Mouse (Mus musculus) thymus, postnatal 0 days (tissue): ENCODE measurements around the gene Aldh2. TPM values are rescaled to one million over a fixed set of nuclear protein-coding genes. Genes with fewer than 3 reads are reported as not detected.
A peak's percentile ranks its signal among the peaks of the same experiment; 100 is the strongest.

ENCODE experiments used
- DNase-seq: peaks from one replicate; pipeline ENCODE4 v3.0.0-alpha.2; 2015; ENCODE audit warnings: low spot score
- polyA plus RNA-seq: library from polyadenylated mRNA; unstranded; fragments of >200 nt; fragmentation: Nextera tagmentation; extraction: Ambion mirVana; gene quantifications from 2 replicates; pipeline ENCODE4 v1.2.1, GENCODE M21; 2015

Aldh2 gene
- polyA plus RNA-seq, 1 experiment from 2014 or later = 127 TPM

- no peak for DNase-seq
Observed at GRCm38 (mm10) chr5:121596226-121596625, 2.6 kb upstream of the Aldh2 start.

GRCm38 (mm10) chr5:121595758-121596157 is 2.1 kb upstream of the Aldh2 start:
- no peak for DNase-seq

- DNase-seq = no peak
Observed at GRCm38 (mm10) chr5:121594714-121595313, 1.2 kb upstream of the Aldh2 start.

GRCm38 (mm10) chr5:121592816-121593407 is 712 bp downstream of the Aldh2 start:
- DNase-seq = no peak

GRCm38 (mm10) chr5:121592064-121592815 is 1.4 kb downstream of the Aldh2 start:
- no peak for DNase-seq

GRCm38 (mm10) chr5:121591417-121592063 is 2.1 kb downstream of the Aldh2 start:
- no peak for DNase-seq

- DNase-seq = no peak
Observed at GRCm38 (mm10) chr5:121589928-121590327, 3.7 kb downstream of the Aldh2 start.

- peak; percentile 52 for DNase-seq
Observed at GRCm38 (mm10) chr5:121586400-121587039, 7.1 kb downstream of the Aldh2 start.

GRCm38 (mm10) chr5:121585699-121586098 is 7.9 kb downstream of the Aldh2 start:
- DNase-seq = no peak

GRCm38 (mm10) chr5:121585005-121585404 is 8.6 kb downstream of the Aldh2 start:
- DNase-seq = no peak

- peak; percentile 18 for DNase-seq
Observed at GRCm38 (mm10) chr5:121583765-121584501, 9.7 kb downstream of the Aldh2 start.

GRCm38 (mm10) chr5:121581945-121582344 is 11.7 kb downstream of the Aldh2 start:
- DNase-seq = no peak

GRCm38 (mm10) chr5:121576927-121577488 is 16.6 kb downstream of the Aldh2 start:
- no peak for DNase-seq

- no peak for DNase-seq
Observed at GRCm38 (mm10) chr5:121575867-121576266, 17.8 kb downstream of the Aldh2 start.

- peak; percentile 68 for DNase-seq
Observed at GRCm38 (mm10) chr5:121574145-121574544, 19.5 kb downstream of the Aldh2 start.

- no peak for DNase-seq
Observed at GRCm38 (mm10) chr5:121570787-121571186, 22.8 kb downstream of the Aldh2 start.

GRCm38 (mm10) chr5:121569881-121570420 is 23.7 kb downstream of the Aldh2 start:
- DNase-seq = no peak

- no peak for DNase-seq
Observed at GRCm38 (mm10) chr5:121566035-121566681, 27.5 kb downstream of the Aldh2 start.

GRCm38 (mm10) chr5:121564468-121564895 is 29.1 kb downstream of the Aldh2 start:
- peak; percentile 95 for DNase-seq

- no peak for DNase-seq
Observed at GRCm38 (mm10) chr5:121562436-121562835, 31.2 kb downstream of the Aldh2 start.
